Mouse (Mus musculus): ENCODE measurements around the gene Cdh9. TPM values are rescaled to one million over a fixed set of nuclear protein-coding genes. Genes with fewer than 3 reads are reported as not detected.

Gene Cdh9
- total RNA-seq, 2 experiments from 2014 or later: not detected

DNA sequence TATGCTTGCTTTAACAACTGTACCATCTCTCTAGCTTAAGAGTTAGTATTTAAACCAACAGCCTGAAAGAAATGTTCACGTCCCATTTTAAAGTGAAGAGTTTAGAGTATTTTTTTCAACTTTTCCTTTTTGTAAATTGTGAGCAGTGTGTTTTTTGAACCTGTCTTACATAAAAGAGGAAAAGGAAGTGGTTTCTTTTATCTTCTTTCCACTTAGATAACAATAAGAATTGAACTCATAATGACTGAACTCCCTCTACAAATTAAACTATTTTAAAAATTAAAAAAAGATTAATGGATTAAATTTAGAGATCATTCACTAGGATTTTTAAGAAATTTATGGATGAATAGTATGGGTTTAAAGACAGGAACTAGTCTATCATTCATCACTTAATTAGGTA, 168.1 kb downstream of the Cdh9 start:
- intact Hi-C loops (cut with DNase I): no loop called here
- Histone ChIP-seq H3K4me3 (no peak overlapping the region), H3K27ac (no peak overlapping the region)
- DNase-seq: no peak
- TF ChIP-seq CTCF (IDR thresholded peaks at IDR 0.05): no peak

All from gastrocnemius, adult 2 months (tissue).